Mouse (Mus musculus): ENCODE results near the gene Lmnb2. TPM values are rescaled to one million over a fixed set of nuclear protein-coding genes. Genes with fewer than 3 reads are reported as not detected.

Lmnb2 gene
- polyA plus RNA-seq, 1 experiment from 2014 or later, result 67.7 TPM

DNA sequence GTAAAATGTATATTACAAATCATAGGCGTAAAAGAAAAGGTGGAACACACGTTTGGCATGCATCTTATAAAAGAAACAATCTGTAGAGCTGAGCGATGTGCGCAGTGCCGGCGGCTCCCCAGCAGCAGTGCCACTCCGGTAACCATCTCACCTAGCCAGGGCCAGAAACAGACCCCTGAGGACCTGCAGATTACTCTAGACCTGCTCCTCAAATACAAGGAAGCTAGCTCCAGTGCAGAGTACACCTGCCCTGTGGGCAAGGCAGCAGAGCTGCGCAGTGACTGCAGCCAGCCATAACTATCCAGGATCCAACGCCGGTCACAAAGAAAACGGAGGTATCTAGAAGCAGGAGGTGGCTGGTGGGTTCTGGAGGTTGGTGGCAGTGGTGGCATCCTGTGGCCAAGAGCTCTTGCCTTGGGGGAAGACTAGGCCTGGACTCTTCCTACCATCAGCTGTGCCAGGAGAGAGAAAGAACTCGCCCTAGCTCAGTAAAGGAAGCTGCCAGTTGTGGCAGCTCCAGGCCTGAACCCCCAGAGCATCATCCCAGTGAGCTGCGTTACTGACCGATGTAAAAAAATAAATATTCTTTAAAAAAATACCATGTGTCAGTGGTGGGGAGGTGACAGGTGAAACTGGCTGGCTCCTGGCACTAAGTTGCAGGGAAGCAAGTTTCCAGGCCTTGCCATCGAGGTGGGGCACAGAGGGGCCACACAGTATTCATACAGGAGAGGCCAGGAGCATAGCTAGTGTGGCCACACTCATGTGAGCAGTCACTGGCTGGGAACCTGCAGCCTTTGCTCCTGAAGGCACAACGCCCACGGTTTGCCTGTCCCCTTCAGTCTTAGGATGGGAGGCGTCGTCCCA, 16.4 kb downstream of the Lmnb2 start:
- H3K4me3 ChIP-seq (replicated peaks), result peak overlapping the region; percentile 84
- H3K9ac ChIP-seq, result 0 out of 2 replicates have a peak overlapping the region, but pooled peaks have one; percentile 21
- no peaks in the 10 kb centered on the region for H3K9me3 ChIP-seq
- ATAC-seq (ENCODE audit: low FRiP score), result no peak
- H3K4me2 ChIP-seq, result peak overlapping the region; percentile 25
- peak overlapping the region; percentile 67 for H3K27ac ChIP-seq
- WGBS, result 90% methylated on average over 19 of the region's 19 CpGs
- peaks cover 62% of the 10 kb centered on the region for H3K36me3 ChIP-seq (replicated peaks)
- H3K27me3 ChIP-seq, result no peaks in the 10 kb centered on the region
- H3K4me1 ChIP-seq, result peaks cover 27% of the 10 kb centered on the region

DNA sequence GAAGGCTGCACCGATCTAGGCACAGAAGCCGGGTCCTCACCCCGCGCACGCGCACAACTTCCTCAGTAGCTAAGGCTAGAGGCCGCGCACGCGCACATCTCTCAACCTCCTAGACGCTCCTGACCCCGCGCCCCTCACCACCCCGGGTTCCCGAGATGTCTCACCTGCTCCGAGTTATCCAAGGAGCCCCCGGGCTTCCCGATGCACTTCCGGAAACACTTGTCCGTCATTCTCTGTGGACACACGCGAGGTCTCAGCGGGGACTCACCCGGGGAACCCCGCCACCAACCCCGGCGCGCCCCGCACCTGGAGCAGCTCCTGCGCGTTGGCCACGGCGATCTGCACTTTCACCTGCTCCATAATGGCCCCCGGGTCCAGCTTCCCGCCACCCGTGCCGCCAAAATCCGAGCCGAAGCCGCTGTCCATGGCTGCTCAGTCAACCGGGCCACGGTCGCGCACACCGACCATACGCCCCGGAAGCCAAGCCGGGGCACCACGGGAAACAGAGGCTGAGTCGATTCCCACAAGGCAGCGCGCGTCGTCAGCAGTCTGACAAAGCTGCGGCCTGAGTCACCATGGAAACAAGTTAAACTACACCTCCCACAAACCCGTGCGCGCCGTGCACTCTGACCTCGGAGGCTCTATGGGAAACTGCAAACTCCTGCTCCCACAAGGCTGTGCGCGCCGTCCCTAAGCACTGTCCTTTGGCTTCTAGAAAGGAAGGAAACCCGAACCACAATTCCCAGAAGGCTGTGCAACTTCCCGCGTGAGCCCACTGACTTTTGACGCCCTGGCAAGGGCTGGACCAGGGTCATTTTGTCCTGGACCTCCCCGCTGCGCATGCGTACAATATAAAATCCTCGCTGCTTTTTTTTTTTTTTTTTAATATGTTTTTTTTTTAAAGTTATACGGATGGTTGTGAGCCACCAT, 17.5 kb downstream of the Lmnb2 start, which contains the start of gene Timm13:
Gene Timm13, minus strand, starts transcription at position 652 of the 930 bp plus-strand sequence.
- Histone ChIP-seq H3K9me3 (no peaks in the 10 kb centered on the region), H3K36me3 (replicated peaks) (peaks cover 51% of the 10 kb centered on the region), H3K4me1 (peaks cover 27% of the 10 kb centered on the region), H3K27me3 (no peaks in the 10 kb centered on the region), H3K4me2 (peak within 1 kb of the TSS; percentile 94), H3K4me3 (replicated peaks) (peak within 1 kb of the TSS; percentile 84), H3K9ac (peak within 1 kb of the TSS; percentile 76), H3K27ac (peak within 1 kb of the TSS; percentile 86)
- under 1% methylated on average over 72 of the region's 72 CpGs for WGBS
- ATAC-seq (ENCODE audit: low FRiP score), result peak; percentile 95

DNA sequence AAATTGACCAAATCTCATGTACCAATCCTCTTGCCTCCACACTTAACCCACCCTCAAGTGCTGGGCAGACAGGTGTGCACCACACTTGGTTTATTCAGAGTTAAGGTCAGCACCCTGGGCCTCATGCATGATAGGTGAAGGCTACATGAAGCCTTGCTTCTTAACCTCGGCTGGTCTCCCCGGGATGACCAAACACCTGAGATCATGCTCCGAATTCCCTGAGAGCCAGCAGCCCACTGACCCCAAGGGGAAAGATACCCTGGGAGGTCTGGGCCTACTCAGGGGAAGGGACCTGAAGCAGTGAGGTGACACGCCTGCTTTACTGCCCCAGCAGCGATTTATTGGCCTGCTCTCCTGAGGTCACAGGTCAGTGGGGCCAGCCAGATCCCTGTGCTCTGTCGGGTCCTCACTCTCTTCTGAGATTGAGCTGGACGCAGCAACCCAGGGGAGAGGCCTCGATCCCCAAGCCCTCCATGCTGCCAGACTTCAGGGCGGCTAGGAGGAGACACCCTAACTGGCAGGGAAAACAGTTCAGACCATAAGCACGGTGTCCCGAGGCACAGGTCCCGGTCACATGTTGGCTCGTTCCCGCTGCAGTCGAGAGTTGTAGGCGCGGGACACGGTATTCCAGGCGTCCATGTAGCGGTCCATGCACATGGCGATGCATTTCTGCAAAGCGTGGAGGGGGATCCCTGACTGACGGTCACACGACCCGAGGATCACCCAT, 18.3 kb downstream of the Lmnb2 start:
- Histone ChIP-seq H3K27ac (peak overlapping the region; percentile 86), H3K4me2 (peak overlapping the region; percentile 94), H3K27me3 (no peaks in the 10 kb centered on the region), H3K9ac (peak overlapping the region; percentile 76), H3K36me3 (replicated peaks) (peaks cover 43% of the 10 kb centered on the region), H3K9me3 (no peaks in the 10 kb centered on the region), H3K4me3 (replicated peaks) (peak overlapping the region; percentile 84), H3K4me1 (peaks cover 27% of the 10 kb centered on the region)
- whole genome bisulfite sequencing, result 18% methylated on average over 25 of the region's 25 CpGs
- no peak for ATAC-seq (ENCODE audit: low FRiP score)

DNA sequence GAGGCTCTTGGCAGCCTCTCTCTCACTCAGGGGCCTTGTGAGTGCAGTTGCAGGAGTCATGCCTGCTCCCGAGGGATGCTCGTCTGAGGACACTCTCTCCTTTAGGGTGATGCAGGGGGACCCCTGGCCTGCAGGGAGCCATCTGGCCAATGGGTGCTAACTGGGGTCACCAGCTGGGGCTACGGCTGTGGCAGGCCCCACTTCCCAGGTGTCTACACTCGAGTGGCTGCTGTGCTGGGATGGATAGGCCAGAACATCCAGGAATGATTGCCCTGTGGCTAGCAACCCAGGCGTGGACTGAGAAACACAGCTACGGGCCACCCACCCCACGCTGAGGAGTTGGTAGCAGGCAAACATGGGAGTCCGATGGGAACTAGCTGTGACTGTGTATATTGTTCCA, 19.0 kb downstream of the Lmnb2 start:
- H3K36me3 ChIP-seq (replicated peaks), result peaks cover 36% of the 10 kb centered on the region
- no peaks in the 10 kb centered on the region for H3K9me3 ChIP-seq
- H3K9ac ChIP-seq, result no peak overlapping the region; the same call in 1 of the 2 replicates
- peak overlapping the region; percentile 94 for H3K4me2 ChIP-seq
- ATAC-seq (ENCODE audit: low FRiP score), result no peak
- no peaks in the 10 kb centered on the region for H3K27me3 ChIP-seq
- H3K4me3 ChIP-seq (replicated peaks), result no peak overlapping the region
- peaks cover 27% of the 10 kb centered on the region for H3K4me1 ChIP-seq
- no peak overlapping the region for H3K27ac ChIP-seq
- WGBS, result 87% methylated on average over 8 of the region's 8 CpGs

DNA sequence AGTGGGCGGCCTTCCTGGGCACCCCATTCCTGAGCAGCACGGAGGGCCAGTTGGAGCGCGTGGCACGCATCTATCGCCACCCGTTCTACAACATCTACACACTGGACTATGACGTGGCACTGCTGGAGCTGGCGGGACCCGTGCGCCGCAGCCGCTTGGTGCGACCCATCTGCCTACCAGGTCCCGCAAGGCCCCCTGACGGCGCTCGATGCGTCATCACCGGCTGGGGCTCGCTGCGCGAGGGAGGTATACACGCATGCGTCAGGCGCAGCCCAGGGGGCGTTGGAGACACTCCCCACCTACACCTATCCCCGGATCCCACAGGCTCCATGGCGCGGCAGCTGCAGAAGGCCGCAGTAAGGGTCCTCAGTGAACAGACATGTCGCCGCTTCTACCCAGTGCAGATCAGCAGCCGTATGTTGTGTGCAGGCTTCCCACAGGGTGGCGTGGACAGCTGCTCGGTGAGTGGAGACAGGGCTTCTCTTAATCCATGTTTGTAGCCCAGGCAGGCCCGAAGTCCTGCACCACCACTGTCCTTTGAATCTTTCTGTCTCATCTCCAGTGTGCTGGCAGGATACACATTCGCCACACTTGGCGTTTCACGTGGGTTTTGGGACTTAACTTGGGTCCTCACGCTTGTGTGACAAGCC, 20.1 kb downstream of the Lmnb2 start:
- H3K9ac ChIP-seq, result 0 out of 2 replicates have a peak overlapping the region, but pooled peaks have one; percentile 5
- no peak overlapping the region for H3K4me3 ChIP-seq (replicated peaks)
- no peaks in the 10 kb centered on the region for H3K9me3 ChIP-seq
- 36% methylated on average over 41 of the region's 41 CpGs for WGBS
- peaks cover 25% of the 10 kb centered on the region for H3K36me3 ChIP-seq (replicated peaks)
- ATAC-seq (ENCODE audit: low FRiP score), result no peak
- no peaks in the 10 kb centered on the region for H3K27me3 ChIP-seq
- H3K4me1 ChIP-seq, result peaks cover 27% of the 10 kb centered on the region
- H3K4me2 ChIP-seq, result no peak overlapping the region
- H3K27ac ChIP-seq, result peak overlapping the region; percentile 20; the same call in 1 of the 2 replicates

DNA sequence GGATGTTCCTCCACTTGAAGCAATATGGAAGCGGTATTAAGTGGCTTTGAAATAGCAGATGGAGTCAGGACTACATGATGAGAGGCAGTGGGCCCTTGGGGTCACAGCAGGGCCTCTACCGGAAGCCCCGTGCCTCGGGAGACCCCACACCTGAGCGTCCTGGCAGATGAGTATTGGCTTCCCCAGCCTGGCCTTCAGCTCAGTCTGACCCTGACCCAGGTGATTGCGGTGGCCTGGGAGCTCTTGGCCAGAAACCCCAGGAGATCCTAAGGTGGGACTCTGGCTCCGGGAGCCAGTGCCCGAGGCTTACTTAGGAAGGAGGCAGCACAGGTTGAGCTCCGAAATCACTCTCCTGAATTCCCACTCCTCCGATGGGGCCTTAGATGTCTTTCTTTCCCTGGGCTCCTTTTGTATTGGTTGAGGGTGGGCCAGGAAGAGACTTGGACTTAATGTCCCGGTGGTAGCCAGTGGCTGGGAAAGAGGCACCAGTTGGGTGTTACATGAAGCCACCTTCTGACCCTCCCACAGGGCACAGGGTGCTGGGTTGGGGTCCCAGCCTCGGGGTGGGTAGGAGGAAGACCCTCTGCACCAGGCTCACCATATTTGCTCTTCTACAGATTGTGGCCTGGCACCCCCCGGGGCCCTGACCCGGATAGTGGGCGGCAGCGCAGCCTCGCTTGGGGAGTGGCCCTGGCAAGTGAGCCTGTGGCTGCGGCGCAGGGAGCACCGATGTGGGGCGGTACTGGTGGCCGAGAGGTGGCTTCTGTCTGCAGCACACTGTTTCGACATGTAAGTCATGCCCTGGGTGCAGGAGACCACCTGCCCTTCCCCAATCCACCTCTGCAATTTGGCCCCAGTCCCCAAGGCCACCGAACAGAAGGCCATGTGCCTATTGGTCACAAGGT, 21.2 kb downstream of the Lmnb2 start:
- WGBS, result 72% methylated on average over 24 of the region's 24 CpGs
- H3K27me3 ChIP-seq, result no peaks in the 10 kb centered on the region
- no peak overlapping the region for H3K4me3 ChIP-seq (replicated peaks)
- H3K4me2 ChIP-seq, result no peak overlapping the region
- no peak overlapping the region for H3K27ac ChIP-seq
- ATAC-seq (ENCODE audit: low FRiP score), result no peak
- no peak overlapping the region for H3K9ac ChIP-seq
- H3K4me1 ChIP-seq, result peaks cover 27% of the 10 kb centered on the region
- H3K36me3 ChIP-seq (replicated peaks), result peaks cover 14% of the 10 kb centered on the region
- 0 out of 2 replicates have a peak, but pooled peaks cover 3% of the 10 kb centered on the region for H3K9me3 ChIP-seq

DNA sequence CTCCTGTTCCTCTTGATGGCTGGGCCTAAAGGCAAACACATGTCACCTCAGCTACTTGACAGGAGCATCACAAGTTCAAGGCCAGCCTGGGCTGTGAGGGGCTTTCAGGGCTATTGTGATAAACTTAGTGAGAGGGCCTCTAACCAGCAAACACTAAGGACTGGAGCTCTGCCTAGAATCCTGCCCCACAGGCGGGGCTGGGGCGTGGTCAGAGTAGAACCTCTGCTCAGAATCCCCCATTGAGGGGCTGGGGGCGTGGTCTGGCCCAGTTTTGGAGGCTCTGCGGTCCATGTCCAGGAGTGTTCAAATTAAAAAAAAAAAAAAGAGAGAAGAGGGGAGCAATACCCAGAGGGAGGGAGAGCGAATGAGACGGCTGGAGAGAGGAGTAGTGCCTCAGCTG, 22.3 kb downstream of the Lmnb2 start:
- no peak overlapping the region for H3K4me2 ChIP-seq
- no peaks in the 10 kb centered on the region for H3K27me3 ChIP-seq
- H3K36me3 ChIP-seq (replicated peaks), result peaks cover 10% of the 10 kb centered on the region
- H3K4me1 ChIP-seq, result peaks cover 24% of the 10 kb centered on the region
- 80% methylated on average over 6 of the region's 6 CpGs for WGBS
- 0 out of 2 replicates have a peak, but pooled peaks cover 3% of the 10 kb centered on the region for H3K9me3 ChIP-seq
- no peak for ATAC-seq (ENCODE audit: low FRiP score)
- H3K27ac ChIP-seq, result no peak overlapping the region
- no peak overlapping the region for H3K9ac ChIP-seq
- no peak overlapping the region for H3K4me3 ChIP-seq (replicated peaks)

DNA sequence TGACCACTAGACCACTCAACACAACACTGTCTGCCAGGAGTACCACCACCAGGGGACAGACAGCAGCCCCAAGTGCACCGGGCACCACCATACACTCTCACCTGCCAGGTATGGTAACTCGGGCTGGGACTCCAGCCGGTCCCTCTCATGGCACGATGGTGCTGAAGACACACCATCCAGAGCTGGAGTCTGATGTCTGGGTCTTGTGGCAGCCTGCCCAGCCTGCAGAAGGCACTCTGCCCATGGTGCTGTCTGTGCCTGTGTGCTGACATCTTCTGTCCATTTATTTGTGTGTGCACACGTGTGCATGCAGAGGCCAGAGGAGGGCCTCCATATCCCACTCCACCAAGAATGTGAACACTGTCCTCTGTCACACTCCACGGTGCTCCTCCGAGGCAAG, 22.9 kb downstream of the Lmnb2 start:
- peaks cover 24% of the 10 kb centered on the region for H3K4me1 ChIP-seq
- no peak for ATAC-seq (ENCODE audit: low FRiP score)
- H3K27me3 ChIP-seq, result peaks cover 3% of the 10 kb centered on the region; the same call in 1 of the 2 replicates
- H3K4me3 ChIP-seq (replicated peaks), result no peak overlapping the region
- H3K9ac ChIP-seq, result no peak overlapping the region
- peaks cover 10% of the 10 kb centered on the region for H3K36me3 ChIP-seq (replicated peaks)
- H3K9me3 ChIP-seq, result 0 out of 2 replicates have a peak, but pooled peaks cover 3% of the 10 kb centered on the region
- WGBS, result 87% methylated on average over 7 of the region's 7 CpGs
- no peak overlapping the region for H3K4me2 ChIP-seq
- H3K27ac ChIP-seq, result no peak overlapping the region

DNA sequence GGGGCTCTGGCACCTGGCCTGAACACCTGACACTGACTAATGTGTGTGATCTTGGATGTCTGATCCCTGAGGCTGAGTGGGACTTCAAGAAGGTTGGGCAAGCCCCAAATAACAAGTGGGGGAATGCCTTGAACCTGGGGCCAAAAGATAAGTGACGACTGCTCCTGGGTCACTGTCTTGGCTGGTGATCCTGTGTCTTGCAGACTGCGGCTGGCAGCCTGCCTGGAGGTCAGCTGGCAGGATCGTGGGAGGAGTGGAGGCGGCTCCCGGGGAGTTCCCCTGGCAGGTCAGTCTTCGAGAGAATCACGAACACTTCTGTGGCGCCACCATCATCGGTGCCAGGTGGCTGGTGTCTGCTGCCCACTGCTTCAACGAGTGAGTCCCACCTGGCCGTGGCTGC, 30.9 kb downstream of the Lmnb2 start:
- H3K4me3 ChIP-seq (replicated peaks), result no peak overlapping the region
- no peak for ATAC-seq (ENCODE audit: low FRiP score)
- 84% methylated on average over 11 of the region's 11 CpGs for WGBS
- H3K36me3 ChIP-seq (replicated peaks), result no peaks in the 10 kb centered on the region
- no peaks in the 10 kb centered on the region for H3K4me1 ChIP-seq
- no peak overlapping the region for H3K9ac ChIP-seq
- H3K27me3 ChIP-seq, result peaks cover 41% of the 10 kb centered on the region
- no peaks in the 10 kb centered on the region for H3K9me3 ChIP-seq
- no peak overlapping the region for H3K27ac ChIP-seq
- H3K4me2 ChIP-seq, result no peak overlapping the region

DNA sequence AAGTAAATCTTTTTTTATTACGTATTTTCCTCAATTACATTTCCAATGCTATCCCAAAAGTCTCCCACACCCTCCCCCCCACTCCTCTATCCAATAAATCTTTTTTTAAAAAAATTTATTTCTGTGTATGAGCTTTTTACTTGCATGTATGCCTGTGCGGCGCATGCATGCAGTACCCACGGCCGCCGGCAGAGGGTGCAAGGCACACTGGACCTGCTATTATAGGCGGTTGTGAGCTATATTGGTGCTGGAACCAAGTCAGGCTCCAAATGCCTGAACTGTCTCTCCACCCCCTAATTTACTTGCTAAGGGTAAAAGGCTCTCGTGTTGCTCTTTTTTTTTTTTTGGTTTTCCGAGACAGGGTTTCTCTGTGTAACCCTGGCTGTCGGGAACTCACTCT, 36.7 kb downstream of the Lmnb2 start:
- H3K27ac ChIP-seq, result no peak overlapping the region
- H3K4me3 ChIP-seq (replicated peaks), result no peak overlapping the region
- 25% methylated on average over 10 of the region's 10 CpGs for WGBS
- no peak for ATAC-seq (ENCODE audit: low FRiP score)
- no peaks in the 10 kb centered on the region for H3K36me3 ChIP-seq (replicated peaks)
- H3K9me3 ChIP-seq, result 0 out of 2 replicates have a peak, but pooled peaks cover 3% of the 10 kb centered on the region
- no peak overlapping the region for H3K9ac ChIP-seq
- H3K27me3 ChIP-seq, result peaks cover 17% of the 10 kb centered on the region
- H3K4me1 ChIP-seq, result peaks cover 2% of the 10 kb centered on the region; the same call in 1 of the 2 replicates
- H3K4me2 ChIP-seq, result no peak overlapping the region
